Mouse (Mus musculus) urinary bladder, postnatal 0 days (tissue): Measurements from ENCODE around the gene Szrd1. TPM values are rescaled to one million over a fixed set of nuclear protein-coding genes. Genes with fewer than 3 reads are reported as not detected.

Experiments
- polyA plus RNA-seq: library from polyadenylated mRNA; unstranded; fragments of >200 nt; fragmentation: Nextera tagmentation; extraction: Ambion mirVana; gene quantifications from 2 replicates; pipeline ENCODE4 v1.2.1, GENCODE M21; 2015

Szrd1 gene
- 26.4 and 27.8 TPM in 2 replicates for polyA plus RNA-seq

DNA sequence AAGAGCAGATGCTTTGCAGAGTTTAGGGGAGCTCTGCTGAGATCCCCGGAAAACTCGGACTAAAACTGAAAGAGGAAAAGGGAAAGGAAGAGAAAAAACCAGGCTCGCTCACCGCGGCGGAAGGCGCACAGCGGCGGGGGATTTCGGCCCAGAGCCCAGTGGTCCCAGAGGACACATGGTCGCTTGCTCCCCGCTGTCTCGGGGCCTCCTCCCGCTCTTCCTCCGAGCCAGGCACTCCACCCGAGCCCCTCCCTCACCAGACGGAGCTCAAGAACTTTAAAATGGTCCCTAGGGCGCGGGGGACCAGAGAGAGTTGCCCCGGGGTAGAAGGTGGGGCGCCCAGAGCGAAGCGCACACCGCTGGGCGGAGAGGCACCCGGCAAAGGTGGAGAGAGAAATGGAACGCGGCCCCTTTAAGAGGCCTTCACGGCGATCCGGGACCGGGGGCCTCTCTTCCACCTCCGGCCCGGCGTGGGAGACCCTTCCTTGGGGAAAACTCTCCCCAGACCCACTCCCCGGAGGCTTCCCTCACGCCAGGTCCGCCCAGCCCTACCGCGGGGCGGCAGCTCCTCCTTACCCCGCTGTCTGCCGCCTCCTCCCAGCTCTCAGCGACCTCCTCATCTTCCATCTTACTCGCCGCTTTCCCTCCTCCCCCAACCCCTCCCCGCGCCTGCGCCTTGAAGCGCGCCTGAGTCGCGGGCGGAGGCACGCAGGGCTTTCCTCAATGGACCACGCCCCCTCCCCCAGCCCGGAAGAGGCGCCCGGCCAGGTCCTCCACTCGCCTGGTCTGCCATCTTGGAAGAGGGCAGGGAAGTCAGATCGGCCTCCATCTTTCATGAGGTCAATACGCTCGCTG, at the start of gene Szrd1:
Szrd1 (minus strand) TSS at position 660 of the 855 bp plus-strand sequence.

DNA sequence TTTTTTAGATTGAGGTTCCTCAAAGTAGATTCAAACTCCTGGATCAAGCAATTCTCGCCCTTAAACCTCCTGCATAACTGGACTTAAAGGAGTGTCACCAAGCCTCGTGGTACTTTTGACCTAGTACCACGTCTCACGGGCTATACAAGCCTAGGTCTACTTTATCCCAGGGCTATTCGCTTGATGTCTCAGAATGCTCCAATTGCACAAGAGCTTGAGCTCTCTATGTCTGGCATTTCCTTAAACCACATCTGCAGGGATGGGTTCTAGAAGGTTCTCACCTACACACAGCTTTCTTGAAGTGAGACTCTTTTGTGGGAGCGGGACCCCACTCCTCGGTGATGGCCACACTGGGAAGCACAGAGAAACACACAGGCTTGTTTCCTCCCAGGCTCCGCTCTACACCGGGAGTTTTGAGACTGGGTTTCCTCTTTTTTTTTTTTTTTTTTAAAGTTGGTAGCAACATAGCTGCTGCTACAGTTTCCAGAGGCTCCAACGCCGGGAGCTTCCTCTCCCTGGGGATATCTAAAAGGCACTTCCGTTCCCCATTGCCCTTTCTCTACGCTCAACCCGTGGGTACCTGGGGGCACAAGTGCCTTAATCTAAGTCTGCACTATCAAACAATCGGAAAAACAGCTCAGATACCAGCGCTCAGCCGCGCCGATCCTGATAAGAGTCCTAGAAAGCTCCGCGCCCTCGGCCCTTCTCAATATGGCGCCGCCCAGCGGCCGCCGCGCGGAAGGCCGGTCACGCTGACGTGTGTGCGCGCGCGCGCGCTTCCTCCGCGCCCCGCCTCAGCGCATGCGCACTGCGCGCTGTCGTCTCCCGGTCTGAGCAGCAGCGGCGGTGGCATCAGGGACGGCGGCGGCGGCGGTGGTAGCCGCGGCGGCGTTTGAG, 7.8 kb upstream of the Szrd1 start, which contains the start of gene Fbxo42:
Fbxo42 (plus strand) TSS at position 802 of the 897 bp plus-strand sequence.

DNA sequence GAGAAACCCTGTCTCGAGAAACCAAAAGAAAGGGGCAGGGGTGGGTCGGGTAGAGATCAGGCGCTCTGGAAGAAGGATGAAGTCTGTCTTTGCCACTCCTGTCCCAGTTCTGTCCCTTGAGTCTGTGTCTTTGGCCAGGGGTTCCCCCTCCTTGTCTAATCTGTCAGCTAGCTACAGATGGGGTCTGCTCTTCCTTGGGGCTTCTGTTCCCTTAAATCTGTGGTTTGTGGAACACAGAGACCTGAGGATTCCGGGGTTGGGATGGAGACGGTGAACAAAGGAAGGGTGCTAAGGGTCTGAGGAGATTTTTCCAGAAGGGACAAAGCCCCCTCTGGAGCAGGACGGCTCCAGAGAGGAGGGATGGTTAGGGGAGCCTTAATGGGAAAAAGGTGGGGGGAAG, 51.5 kb downstream of the Szrd1 start, which contains the start of gene Spata21:
Spata21 (plus strand) TSS at position 301 of the 400 bp plus-strand sequence.

DNA sequence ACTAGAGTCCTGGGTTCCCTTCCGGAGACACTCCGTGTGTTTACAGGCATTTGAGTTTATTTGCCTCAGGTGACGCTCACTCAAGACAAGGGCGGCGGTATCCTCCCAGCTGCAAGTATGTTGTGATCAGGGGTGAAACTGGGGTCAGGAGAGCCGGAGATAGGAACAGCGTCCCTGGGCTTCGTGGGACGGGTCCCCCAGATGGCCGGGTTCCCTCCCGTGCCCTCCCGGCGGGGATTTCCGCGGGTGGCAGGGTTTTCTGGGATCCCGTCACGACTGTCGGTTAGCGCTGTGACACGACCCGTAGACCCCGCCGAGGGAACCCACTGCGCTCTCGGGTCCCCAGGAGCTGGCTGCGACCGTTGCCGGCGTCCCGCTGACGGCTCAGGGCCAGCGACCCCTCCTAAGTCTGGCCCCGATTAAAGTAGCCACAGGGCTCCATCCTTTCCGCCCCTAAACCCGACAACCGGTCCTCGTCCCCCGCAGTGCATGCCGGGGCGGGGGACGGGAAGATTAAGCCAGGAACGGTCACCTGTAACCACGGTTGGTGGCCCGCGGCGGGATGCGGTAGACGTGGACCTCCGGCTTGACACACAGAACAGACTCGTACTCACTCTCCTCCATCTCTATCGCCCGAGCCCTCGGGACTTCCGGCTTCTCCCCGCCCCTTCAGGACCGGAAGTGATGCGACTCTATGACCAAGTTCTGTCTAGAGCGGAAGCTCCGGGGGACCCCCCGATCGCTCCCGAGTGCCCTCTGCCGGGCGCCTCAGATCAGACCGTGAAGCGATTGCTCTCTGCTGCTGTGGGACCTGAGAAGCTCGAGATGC, 61.7 kb downstream of the Szrd1 start, which contains the start of gene Necap2:
Necap2 (minus strand) TSS at position 677 of the 829 bp plus-strand sequence.

Other genes with a start within 250 kb of the Szrd1 start
- 0.52 and 1.2 TPM in 2 replicates for gene Padi2, start 233.4 kb downstream of the Szrd1 start, polyA plus RNA-seq
- gene Sdhb, start 178.6 kb downstream of the Szrd1 start, polyA plus RNA-seq: 336 and 350 TPM in 2 replicates
- 16.9 and 22.3 TPM in 2 replicates for gene Atp13a2, start 152.9 kb downstream of the Szrd1 start, polyA plus RNA-seq
- 162 and 198 TPM in 2 replicates for gene Mfap2, start 129.4 kb downstream of the Szrd1 start, polyA plus RNA-seq
- 1.7 and 3.0 TPM in 2 replicates for gene Crocc, start 79.2 kb downstream of the Szrd1 start, polyA plus RNA-seq
- gene Necap2, start 61.4 kb downstream of the Szrd1 start, polyA plus RNA-seq: 69.1 and 73.9 TPM in 2 replicates
- gene Spata21, start 51.4 kb downstream of the Szrd1 start, polyA plus RNA-seq: not detected in 2 replicates
- 10.2 and 12.4 TPM in 2 replicates for gene Fbxo42, start 8.1 kb upstream of the Szrd1 start, polyA plus RNA-seq
- 1.4 and 2.2 TPM in 2 replicates for gene Rsg1, start 74.2 kb upstream of the Szrd1 start, polyA plus RNA-seq
- 4.4 and 5.8 TPM in 2 replicates for gene Arhgef19, start 99.7 kb upstream of the Szrd1 start, polyA plus RNA-seq
- 4.8 TPM in 2 replicates for gene Epha2, start 161.5 kb upstream of the Szrd1 start, polyA plus RNA-seq
- 0.40 and 0.82 TPM in 2 replicates for gene Fam131c, start 228.4 kb upstream of the Szrd1 start, polyA plus RNA-seq